Mouse (Mus musculus): ENCODE measurements at regions not wholly inside any gene's neighbourhood (a gene's known extent, or its start where the extent isn't known, plus 50 kb on each side); places are given as distances from the start of the nearest gene placed in this dataset.

GRCm38 (mm10) chr4:47580556-47580955, 106.1 kb downstream of the Sec61b start:
- TF ChIP-seq CTCF (IDR thresholded peaks at IDR 0.05; ENCODE audit: low read depth): no peak
- no peak for TF ChIP-seq EP300 (IDR thresholded peaks at IDR 0.05; ENCODE audit: low read depth)
